Mouse (Mus musculus): ENCODE data around the gene Elmo1.

DNA sequence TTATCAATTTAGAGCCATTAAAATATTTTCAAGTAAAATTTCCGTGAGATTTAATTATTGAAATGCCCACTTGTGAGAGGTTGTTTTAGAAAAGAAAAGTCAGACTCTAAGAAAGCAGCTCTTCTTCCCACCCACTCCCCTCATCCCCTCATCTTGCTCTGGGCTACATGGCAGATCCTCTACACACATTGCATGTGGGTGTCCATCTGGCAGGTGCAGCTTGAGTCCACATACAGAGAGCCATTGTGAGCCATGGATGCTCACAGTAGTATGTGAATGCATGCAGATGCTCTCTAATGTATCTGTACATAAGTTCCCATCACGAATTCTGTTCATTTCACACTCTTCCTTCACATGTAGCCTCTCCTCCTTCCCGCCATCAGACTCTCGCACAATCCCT, 236.7 kb downstream of the Elmo1 start:
- TF ChIP-seq EP300 (IDR thresholded peaks at IDR 0.05; ENCODE audit: insufficient read depth, low read depth, low read length) (no peak), CTCF (IDR thresholded peaks at IDR 0.05; ENCODE audit: low read depth, low read length) (no peak)

Measured in ES-Bruce4 (cell line).